Mouse (Mus musculus) heart, embryonic 11.5 days (tissue): ENCODE measurements around the gene Stk38l. TPM values are rescaled to one million over a fixed set of nuclear protein-coding genes. Genes with fewer than 3 reads are reported as not detected.
"Not testable (repeated sequence)": the region's sequence is repeated elsewhere in the genome, so short reads cannot be mapped to it uniquely, and the experiment has no call there.

Experiments
- ATAC-seq: fragments of 200-750 bp; cut with Nextera tagmentation; replicated peaks from 2 replicates; pipeline ENCODE4 v1.8.0; 2017; ENCODE audit warnings: moderate library complexity; ENCODE audit not compliant: insufficient number of reproducible peaks, low FRiP score, low TSS enrichment
- H3K27ac ChIP-seq: fragments of 300-500 bp; sonication (generic); 2 replicates; pipeline ENCODE4 v1.5.1; 2014; ENCODE audit warnings: mild to moderate bottlenecking, low read depth, low read length
- H3K27me3 ChIP-seq: fragments of 300-500 bp; sonication (generic); 2 replicates; pipeline ENCODE4 v1.6.1; 2014; ENCODE audit warnings: mild to moderate bottlenecking, low read length, mixed read lengths; ENCODE audit not compliant: control insufficient read depth, insufficient read depth
- H3K36me3 ChIP-seq: fragments of 300-500 bp; sonication (generic); 2 replicates; pipeline ENCODE4 v1.6.1; 2014; ENCODE audit warnings: mild to moderate bottlenecking, low read length, moderate library complexity, mixed read lengths; ENCODE audit not compliant: control insufficient read depth, insufficient read depth
- H3K4me1 ChIP-seq: fragments of 300-500 bp; sonication (generic); 2 replicates; pipeline ENCODE4 v1.6.1; 2014; ENCODE audit warnings: low read length; ENCODE audit not compliant: control insufficient read depth, insufficient read depth
- H3K4me2 ChIP-seq: fragments of 300-500 bp; sonication (generic); 2 replicates; pipeline ENCODE4 v1.6.1; 2014; ENCODE audit warnings: mild to moderate bottlenecking, moderate library complexity
- H3K4me3 ChIP-seq: fragments of 300-500 bp; sonication (generic); 2 replicates; pipeline ENCODE4 v1.5.1; 2014; ENCODE audit warnings: low read depth, low read length
- H3K9ac ChIP-seq: fragments of 300-500 bp; sonication (generic); 2 replicates; pipeline ENCODE4 v1.6.1; 2014; ENCODE audit warnings: mild to moderate bottlenecking, low read depth, low read length, moderate library complexity
- H3K9me3 ChIP-seq: fragments of 300-500 bp; sonication (generic); replicated peaks from 2 replicates; pipeline ENCODE4 v1.6.1; 2016; ENCODE audit warnings: low read length; ENCODE audit not compliant: control insufficient read depth
- WGBS: fragments of 180-500 bp; shearing (Covaris S2); extraction: QIAGEN DNeasy Blood & Tissue Kit; methylation state at CpG from one replicate; pipeline ENCODE4 v1.1.7; 2014; ENCODE audit not compliant: insufficient replicate concordance; 5-methylcytosine and 5-hydroxymethylcytosine counted together
- polyA plus RNA-seq: library from polyadenylated mRNA; unstranded; fragments of >200 nt; fragmentation: Nextera tagmentation; extraction: Ambion mirVana; gene quantifications from 2 replicates; pipeline ENCODE4 v1.2.1, GENCODE M21; 2014

Gene Stk38l
- polyA plus RNA-seq, 1 experiment from 2014 or later, result 42.4 TPM

GRCm38 (mm10) chr6:146744266-146744665 is 19.5 kb downstream of the Stk38l start:
- whole genome bisulfite sequencing, result 93% methylated on average over 7 of the region's 7 CpGs
- peaks cover 21% of the 10 kb centered on the region for H3K4me1 ChIP-seq
- not testable (repeated sequence) for ATAC-seq

GRCm38 (mm10) chr6:146745180-146745579 is 20.4 kb downstream of the Stk38l start:
- Histone ChIP-seq H3K27ac (no peak overlapping the region), H3K9ac (no peak overlapping the region), H3K4me3 (no peak overlapping the region), H3K9me3 (no peaks in the 10 kb centered on the region), H3K4me2 (no peak overlapping the region), H3K27me3 (no peaks in the 10 kb centered on the region), H3K36me3 (no peaks in the 10 kb centered on the region), H3K4me1 (peaks cover 28% of the 10 kb centered on the region)
- WGBS, result 87% methylated on average over 1 of the region's 1 CpGs
- ATAC-seq, result no peak

More at GRCm38 (mm10) chr6:146744266-146744665, 19.5 kb downstream of the Stk38l start:
- not testable (repeated sequence) for H3K4me2 ChIP-seq, H3K9ac ChIP-seq, H3K27me3 ChIP-seq, H3K4me3 ChIP-seq, H3K9me3 ChIP-seq, H3K27ac ChIP-seq, H3K36me3 ChIP-seq

- H3K4me1 ChIP-seq, result peaks cover 35% of the 10 kb centered on the region
- no peak overlapping the region for H3K4me2 ChIP-seq
- no peaks in the 10 kb centered on the region for H3K9me3 ChIP-seq
- H3K27ac ChIP-seq, result no peak overlapping the region
- H3K36me3 ChIP-seq, result no peaks in the 10 kb centered on the region
- H3K27me3 ChIP-seq, result no peaks in the 10 kb centered on the region
- H3K4me3 ChIP-seq, result no peak overlapping the region
- no peak for ATAC-seq
- H3K9ac ChIP-seq, result no peak overlapping the region
- WGBS, result 69% methylated on average over 5 of the region's 5 CpGs
These were observed 21.8 kb downstream of the Stk38l start for GRCm38 (mm10) chr6:146746577-146746976.

- no peaks in the 10 kb centered on the region for H3K9me3 ChIP-seq
- no peak overlapping the region for H3K27ac ChIP-seq
- no peak overlapping the region for H3K4me2 ChIP-seq
- H3K9ac ChIP-seq, result no peak overlapping the region
- H3K4me1 ChIP-seq, result peaks cover 40% of the 10 kb centered on the region
- H3K36me3 ChIP-seq, result no peaks in the 10 kb centered on the region
- H3K4me3 ChIP-seq, result no peak overlapping the region
- H3K27me3 ChIP-seq, result no peaks in the 10 kb centered on the region
- no peak for ATAC-seq
These were observed 22.3 kb downstream of the Stk38l start for GRCm38 (mm10) chr6:146747057-146747456.

GRCm38 (mm10) chr6:146748271-146748670 is 23.5 kb downstream of the Stk38l start:
- H3K4me2 ChIP-seq, result no peak overlapping the region
- H3K4me3 ChIP-seq, result no peak overlapping the region
- no peaks in the 10 kb centered on the region for H3K36me3 ChIP-seq
- peaks cover 47% of the 10 kb centered on the region for H3K4me1 ChIP-seq
- no peak for ATAC-seq
- H3K9ac ChIP-seq, result no peak overlapping the region
- WGBS, result 77% methylated on average over 1 of the region's 1 CpGs
- no peaks in the 10 kb centered on the region for H3K27me3 ChIP-seq
- peak overlapping the region; percentile 59; the same call in 1 of the 2 replicates for H3K27ac ChIP-seq
- H3K9me3 ChIP-seq, result no peaks in the 10 kb centered on the region

GRCm38 (mm10) chr6:146751671-146752070 is 26.9 kb downstream of the Stk38l start:
- Histone ChIP-seq H3K9ac (no peak overlapping the region), H3K4me3 (no peak overlapping the region), H3K4me2 (no peak overlapping the region; the same call in 1 of the 2 replicates), H3K9me3 (no peaks in the 10 kb centered on the region), H3K36me3 (no peaks in the 10 kb centered on the region), H3K27me3 (no peaks in the 10 kb centered on the region), H3K4me1 (peaks cover 61% of the 10 kb centered on the region), H3K27ac (peak overlapping the region; percentile 31)
- no peak for ATAC-seq
- 38% methylated on average over 1 of the region's 1 CpGs for WGBS

- Histone ChIP-seq H3K27ac (peak overlapping the region; percentile 31), H3K9ac (0 out of 2 replicates have a peak overlapping the region, but pooled peaks have one; percentile 5), H3K9me3 (no peaks in the 10 kb centered on the region), H3K4me3 (no peak overlapping the region), H3K27me3 (no peaks in the 10 kb centered on the region), H3K36me3 (no peaks in the 10 kb centered on the region), H3K4me2 (no peak overlapping the region), H3K4me1 (peaks cover 61% of the 10 kb centered on the region)
- ATAC-seq, result no peak
- 75% methylated on average over 2 of the region's 2 CpGs for WGBS
These were observed 27.4 kb downstream of the Stk38l start for GRCm38 (mm10) chr6:146752178-146752577.

- ATAC-seq, result no peak
- no peak overlapping the region for H3K9ac ChIP-seq
- no peaks in the 10 kb centered on the region for H3K27me3 ChIP-seq
- H3K4me2 ChIP-seq, result no peak overlapping the region
- H3K9me3 ChIP-seq, result no peaks in the 10 kb centered on the region
- WGBS, result 53% methylated on average over 1 of the region's 1 CpGs
- no peak overlapping the region for H3K4me3 ChIP-seq
- 0 out of 2 replicates have a peak overlapping the region, but pooled peaks have one; percentile 0 for H3K27ac ChIP-seq
- H3K4me1 ChIP-seq, result peaks cover 57% of the 10 kb centered on the region
- H3K36me3 ChIP-seq, result no peaks in the 10 kb centered on the region
These were observed 27.8 kb downstream of the Stk38l start for GRCm38 (mm10) chr6:146752612-146753011.

- no peak overlapping the region for H3K4me3 ChIP-seq
- no peaks in the 10 kb centered on the region for H3K36me3 ChIP-seq
- no peaks in the 10 kb centered on the region for H3K9me3 ChIP-seq
- no peak for ATAC-seq
- peak overlapping the region; percentile 60 for H3K27ac ChIP-seq
- peaks cover 52% of the 10 kb centered on the region for H3K4me1 ChIP-seq
- H3K4me2 ChIP-seq, result no peak overlapping the region
- 51% methylated on average over 2 of the region's 2 CpGs for WGBS
- H3K27me3 ChIP-seq, result no peaks in the 10 kb centered on the region
- H3K9ac ChIP-seq, result no peak overlapping the region
These were observed 28.9 kb downstream of the Stk38l start for GRCm38 (mm10) chr6:146753560-146754160.
